Mouse (Mus musculus) macrophage (primary cell): ENCODE data around the gene Elk3. TPM values are rescaled to one million over a fixed set of nuclear protein-coding genes. Genes with fewer than 3 reads are reported as not detected.
"Not testable (repeated sequence)": the region's sequence is repeated elsewhere in the genome, so short reads cannot be mapped to it uniquely, and the experiment has no call there.

Source experiments
- H3K27ac ChIP-seq: fragments of 350-480 bp; formaldehyde crosslinking; 2 replicates; pipeline ENCODE4 v1.9.0; 2021
- H3K36me3 ChIP-seq: fragments of 350-480 bp; formaldehyde crosslinking; 2 replicates; pipeline ENCODE4 v1.9.0; 2021; ENCODE audit errors: inconsistent target
- H3K4me3 ChIP-seq: fragments of 350-480 bp; formaldehyde crosslinking; 2 replicates; pipeline ENCODE4 v1.9.0; 2021; ENCODE audit errors: inconsistent target
- H3K79me2 ChIP-seq: fragments of 350-480 bp; formaldehyde crosslinking; 2 replicates; pipeline ENCODE4 v1.9.0; 2021; ENCODE audit errors: inconsistent target
- WGBS: methylation state at CpG from one replicate; pipeline ENCODE4 v1.1.7; 2026; ENCODE audit warnings: inconsistent platforms; ENCODE audit not compliant: missing documents; 5-methylcytosine and 5-hydroxymethylcytosine counted together
- polyA plus RNA-seq: library from polyadenylated mRNA; stranded (reverse); fragments of 250-400 nt; gene quantifications from 3 replicates; pipeline ENCODE4 v1.2.4, GENCODE M21; 2018; ENCODE audit warnings: inconsistent platforms
- total RNA-seq, 78 experiments: library from RNA; depleted of rRNA; stranded (reverse); fragments of 250-400 nt; gene quantifications; 1 replicate in 9 of 78; 2 replicates in 24 of 78; 3 replicates in 43 of 78; 4 replicates in 2 of 78; pipeline ENCODE4 v1.2.4; 2018; ENCODE audit warnings: inconsistent platforms in 56 of 78

The Elk3 gene
- total RNA-seq (2018; cell fraction: chromatin; rRNA removed), result 100 to 1,000 TPM in 2 of 26 experiments, 10 to 100 TPM in 23, 1 to 10 TPM in 1; 9.0 to 119 (median 25.1) TPM
- 10 to 100 TPM; 23.0 to 41.3 (median 26.4) TPM for total RNA-seq (2018; cell fraction: cytosol; rRNA removed)
- total RNA-seq (2018; cell fraction: nucleus; rRNA removed), result 10 to 100 TPM; 13.1 to 60.4 (median 22.7) TPM
- polyA plus RNA-seq, result 22.5 to 61.1 TPM (median 23.9 TPM) in 3 replicates

- 2% methylated on average over 21 of the region's 53 CpGs for WGBS
- Histone ChIP-seq H3K79me2 (peaks cover 44% of the 10 kb centered on the region), H3K36me3 (no peaks in the 10 kb centered on the region), H3K4me3 (peak within 1 kb of the TSS; percentile 70), H3K27ac (peak within 1 kb of the TSS; percentile 87)
Measured at GRCm38 (mm10) chr10:93310721-93311411, at the start of gene Elk3. Gene Elk3 (minus strand): TSS chr10:93311135.

GRCm38 (mm10) chr10:93360623-93361022, 49.7 kb upstream of the Elk3 start:
- Histone ChIP-seq H3K79me2 (no peaks in the 10 kb centered on the region), H3K27ac (no peak overlapping the region), H3K36me3 (no peaks in the 10 kb centered on the region), H3K4me3 (no peak overlapping the region)
- 79% methylated on average over 3 of the region's 3 CpGs for WGBS

DNA sequence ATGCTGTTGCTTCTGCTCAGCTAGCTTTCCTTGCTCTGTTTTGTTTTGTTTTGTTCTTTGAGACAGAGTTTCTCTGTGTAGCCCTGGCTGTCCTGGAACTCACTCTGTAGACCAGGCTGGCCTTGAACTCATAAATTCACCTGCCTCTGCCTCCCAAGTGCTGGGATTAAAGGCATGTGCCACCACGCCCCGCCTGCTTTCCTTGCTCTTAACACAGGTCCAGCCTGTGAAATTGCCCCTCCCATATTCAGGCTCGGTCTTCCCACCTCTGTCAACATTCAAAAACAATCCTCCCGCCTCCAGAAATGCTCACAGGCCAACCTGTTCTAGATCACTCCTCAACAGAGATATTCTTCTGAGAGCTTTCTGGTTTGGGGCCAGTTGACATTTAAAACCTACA, 49.3 kb upstream of the Elk3 start:
- WGBS, result 87% methylated on average over 4 of the region's 4 CpGs

GRCm38 (mm10) chr10:93359339-93359863, 48.5 kb upstream of the Elk3 start:
- no peak overlapping the region for H3K4me3 ChIP-seq
- H3K36me3 ChIP-seq, result no peaks in the 10 kb centered on the region
- H3K79me2 ChIP-seq, result no peaks in the 10 kb centered on the region
- no peak overlapping the region for H3K27ac ChIP-seq
- 85% methylated on average over 7 of the region's 7 CpGs for WGBS

More for the DNA sequence above, 49.3 kb upstream of the Elk3 start:
- not testable (repeated sequence) for H3K27ac ChIP-seq, H3K36me3 ChIP-seq, H3K4me3 ChIP-seq, H3K79me2 ChIP-seq

DNA sequence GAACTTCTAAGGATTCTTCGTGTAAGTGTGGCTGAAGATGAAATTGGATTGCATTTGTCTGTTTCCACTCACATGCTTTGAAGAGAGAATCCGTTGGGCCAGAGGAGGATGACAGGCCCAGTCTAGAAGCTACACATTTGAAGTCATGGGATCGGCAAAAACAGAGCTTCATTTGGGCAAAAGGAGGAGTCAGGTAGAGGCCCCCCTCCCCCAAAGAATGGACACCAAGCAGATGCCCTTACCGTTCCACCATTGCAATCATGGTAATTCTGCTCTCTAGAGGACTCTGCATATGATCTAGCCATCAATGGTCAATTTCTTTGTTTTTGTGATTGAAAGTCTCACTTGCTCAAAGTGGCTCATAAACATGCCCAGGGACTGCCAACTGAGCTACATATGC, 47.9 kb upstream of the Elk3 start:
- WGBS, result 96% methylated on average over 4 of the region's 4 CpGs
- Histone ChIP-seq H3K4me3 (no peak overlapping the region), H3K79me2 (no peaks in the 10 kb centered on the region), H3K36me3 (no peaks in the 10 kb centered on the region), H3K27ac (no peak overlapping the region)

DNA sequence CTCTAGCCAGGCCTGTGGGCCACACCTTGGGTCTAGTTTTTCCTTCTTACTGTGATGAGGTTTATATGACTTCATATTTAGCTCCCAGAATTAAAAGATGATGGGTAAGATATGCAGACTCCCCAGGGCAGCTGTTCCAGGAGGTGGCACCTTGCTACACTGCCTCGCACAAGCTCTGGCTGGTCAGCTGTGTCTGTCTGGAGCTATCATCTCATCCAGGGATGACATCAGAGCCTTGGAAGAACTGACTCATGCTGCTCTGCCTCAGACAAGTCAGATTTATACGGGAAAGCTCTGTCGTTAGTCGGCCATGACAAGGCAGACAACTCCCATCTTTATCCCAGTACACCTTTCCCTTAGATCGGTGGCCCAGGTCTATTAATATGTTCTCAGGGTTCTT, 46.2 kb upstream of the Elk3 start:
- Histone ChIP-seq H3K27ac (no peak overlapping the region), H3K79me2 (no peaks in the 10 kb centered on the region), H3K4me3 (no peak overlapping the region), H3K36me3 (no peaks in the 10 kb centered on the region)
- 89% methylated on average over 5 of the region's 5 CpGs for WGBS

GRCm38 (mm10) chr10:93356122-93356521, 45.2 kb upstream of the Elk3 start:
- Histone ChIP-seq H3K4me3 (no peak overlapping the region), H3K79me2 (no peaks in the 10 kb centered on the region), H3K36me3 (no peaks in the 10 kb centered on the region), H3K27ac (no peak overlapping the region)
- WGBS, result 65% methylated on average over 9 of the region's 9 CpGs

DNA sequence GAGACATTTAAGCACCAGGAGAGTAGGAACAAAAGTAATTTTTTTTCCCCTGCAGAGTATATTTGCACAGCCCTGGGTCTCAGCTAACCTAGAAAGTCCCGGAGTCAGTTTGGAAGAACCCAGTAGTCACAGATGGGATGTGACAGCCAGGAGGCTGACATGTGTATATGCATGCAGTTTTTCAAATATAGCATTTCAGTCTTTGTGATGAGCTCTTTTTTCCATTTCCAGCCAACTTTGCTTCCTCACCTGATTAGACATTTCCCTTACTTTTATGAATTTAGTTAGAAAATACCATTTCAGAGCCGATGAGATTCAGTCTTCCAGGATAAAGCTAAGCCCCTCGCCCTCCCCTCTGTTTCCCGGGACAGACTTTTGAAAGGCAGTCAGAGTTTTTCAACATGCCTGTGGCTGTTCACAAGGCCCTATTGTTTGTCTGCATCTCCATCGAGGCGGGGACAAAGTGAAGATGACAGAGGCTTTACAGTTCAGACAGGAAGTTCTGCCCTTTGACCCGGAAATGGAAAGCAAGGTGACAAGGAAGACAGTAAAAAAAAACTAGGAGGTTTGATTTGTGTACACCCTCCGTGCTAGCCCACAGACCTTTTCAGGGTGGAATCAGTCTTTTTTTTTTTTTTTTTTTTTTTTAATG, 44.5 kb upstream of the Elk3 start:
- Histone ChIP-seq H3K27ac (no peak overlapping the region), H3K4me3 (no peak overlapping the region), H3K36me3 (no peaks in the 10 kb centered on the region), H3K79me2 (no peaks in the 10 kb centered on the region)
- WGBS, result 88% methylated on average over 7 of the region's 8 CpGs

DNA sequence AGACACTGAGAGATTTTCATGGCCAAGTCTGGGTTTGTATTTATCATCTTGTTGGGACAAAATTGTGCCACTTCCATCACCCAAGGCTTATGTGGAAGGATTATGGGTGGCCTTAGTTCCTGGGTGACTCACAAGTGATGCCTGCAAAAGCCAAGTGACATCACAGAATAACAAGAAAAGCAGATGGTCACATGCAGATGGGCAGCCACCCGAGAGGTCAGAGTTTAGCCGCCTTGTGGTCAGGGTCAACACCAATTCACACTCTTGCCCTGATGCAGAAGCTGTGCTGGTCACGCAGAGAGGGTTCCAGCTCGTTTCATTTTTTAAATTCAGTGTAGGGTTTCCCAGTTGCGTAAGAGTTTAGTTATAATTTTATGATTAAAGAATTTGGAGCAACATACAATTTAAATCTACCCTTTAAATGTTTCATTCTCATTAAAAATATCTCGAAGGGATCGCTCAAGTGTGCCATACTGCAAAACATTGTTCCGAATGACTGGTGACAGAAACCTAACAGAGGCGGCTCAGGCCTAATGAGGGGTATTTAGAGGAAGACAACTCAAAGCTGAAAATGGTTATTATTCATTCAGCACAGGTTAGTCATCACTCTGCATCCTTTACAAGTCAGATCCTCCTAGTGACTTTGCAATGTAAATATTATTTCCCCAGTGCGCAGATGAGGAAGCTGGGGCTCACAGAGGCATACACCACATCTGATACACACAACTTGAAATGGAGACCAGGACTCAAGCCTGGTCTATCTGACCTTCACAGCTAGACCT, 42.8 kb upstream of the Elk3 start:
- Histone ChIP-seq H3K79me2 (no peaks in the 10 kb centered on the region), H3K4me3 (no peak overlapping the region), H3K27ac (no peak overlapping the region), H3K36me3 (no peaks in the 10 kb centered on the region)
- WGBS, result 82% methylated on average over 10 of the region's 10 CpGs

DNA sequence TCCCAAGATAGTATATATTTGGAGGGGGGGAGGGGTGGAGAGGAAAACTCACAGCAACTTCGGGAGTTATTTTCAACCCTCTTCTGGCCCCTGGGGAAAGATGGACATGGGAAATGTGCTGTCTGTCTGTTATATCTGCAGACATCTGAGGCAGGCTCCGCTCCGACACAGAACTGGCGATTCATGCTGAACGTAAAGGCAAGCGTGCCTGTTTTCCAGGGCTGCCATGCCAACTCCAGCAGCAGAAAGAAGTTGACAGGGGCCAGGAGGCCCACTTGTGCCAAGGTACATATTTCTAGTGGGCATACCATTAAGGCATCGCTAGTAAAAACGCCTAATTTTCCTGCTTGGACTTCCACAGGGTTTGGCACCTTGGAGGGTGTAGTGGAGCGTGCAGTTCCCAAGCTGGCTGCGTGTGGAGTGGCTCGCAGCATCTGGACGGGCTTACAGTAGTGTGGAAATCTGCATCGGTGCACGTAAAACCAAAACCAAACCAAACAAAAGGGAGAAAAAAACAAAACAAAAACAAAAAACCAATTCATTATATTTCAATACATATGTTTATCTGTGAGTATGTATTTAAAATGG, 37.1 kb upstream of the Elk3 start:
- Histone ChIP-seq H3K79me2 (no peaks in the 10 kb centered on the region), H3K36me3 (no peaks in the 10 kb centered on the region), H3K27ac (no peak overlapping the region), H3K4me3 (no peak overlapping the region)
- 93% methylated on average over 13 of the region's 14 CpGs for WGBS

- Histone ChIP-seq H3K79me2 (no peaks in the 10 kb centered on the region), H3K4me3 (no peak overlapping the region), H3K27ac (no peak overlapping the region), H3K36me3 (no peaks in the 10 kb centered on the region)
- WGBS, result 60% methylated on average over 7 of the region's 7 CpGs
Measured at GRCm38 (mm10) chr10:93347387-93347786, 36.5 kb upstream of the Elk3 start.

DNA sequence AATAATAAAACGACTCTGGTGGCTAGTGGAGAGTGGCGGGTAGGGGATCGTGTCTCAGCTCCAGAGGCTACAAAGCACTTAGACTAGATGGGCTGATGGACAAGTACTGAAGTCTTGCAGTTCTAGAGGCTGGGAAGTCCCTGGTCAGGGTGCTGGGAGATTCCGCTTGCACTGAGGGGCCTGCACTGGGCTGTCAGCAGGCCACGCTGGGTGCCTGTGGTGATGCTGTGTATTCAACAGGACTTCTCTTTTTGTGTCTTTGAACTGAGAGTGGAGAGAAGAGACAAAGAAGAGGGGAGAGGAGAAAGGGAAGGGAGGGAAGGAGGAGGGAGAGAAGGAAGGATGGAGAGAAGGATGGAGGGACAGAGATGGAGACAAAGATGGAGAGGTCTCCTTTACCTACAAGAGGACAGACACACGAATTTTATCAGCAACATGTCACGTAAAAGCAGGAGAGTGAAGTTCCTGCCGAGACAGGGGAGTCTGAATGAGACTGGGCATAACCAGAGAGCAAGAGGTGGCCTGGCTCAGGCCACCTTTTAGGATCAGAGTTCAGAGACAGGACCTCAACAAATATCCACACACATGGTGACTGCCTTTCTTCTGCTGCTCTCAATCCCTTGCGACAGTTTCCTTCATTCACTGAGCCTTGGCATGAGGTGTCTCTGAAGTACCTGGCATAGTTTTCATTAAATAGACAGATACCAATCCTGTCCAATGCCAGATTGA, 35.4 kb upstream of the Elk3 start:
- WGBS, result 79% methylated on average over 7 of the region's 9 CpGs
- Histone ChIP-seq H3K4me3 (no peak overlapping the region), H3K27ac (no peak overlapping the region), H3K36me3 (no peaks in the 10 kb centered on the region), H3K79me2 (no peaks in the 10 kb centered on the region)

DNA sequence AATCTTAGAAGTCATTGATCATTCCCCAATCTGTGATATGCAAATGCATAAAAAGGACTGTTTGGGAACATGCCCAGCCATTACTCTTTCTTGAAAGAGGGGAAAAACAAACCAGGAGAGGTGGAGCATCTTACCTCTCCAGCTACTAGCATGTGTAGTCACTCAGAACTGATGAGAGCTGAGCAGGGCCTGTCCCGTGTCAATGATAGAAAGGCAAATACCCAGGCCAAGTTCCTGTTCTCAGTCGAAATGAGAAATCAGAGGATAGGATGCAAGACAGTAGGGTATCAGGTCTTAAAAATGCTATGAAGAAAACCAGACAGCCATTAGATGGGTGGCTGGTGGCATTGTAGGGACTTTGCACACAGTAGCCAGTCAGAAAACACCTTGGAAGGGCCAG, 34.6 kb upstream of the Elk3 start:
- Histone ChIP-seq H3K79me2 (no peaks in the 10 kb centered on the region), H3K36me3 (no peaks in the 10 kb centered on the region), H3K4me3 (no peak overlapping the region), H3K27ac (no peak overlapping the region)
- WGBS, result 78% methylated on average over 2 of the region's 2 CpGs

DNA sequence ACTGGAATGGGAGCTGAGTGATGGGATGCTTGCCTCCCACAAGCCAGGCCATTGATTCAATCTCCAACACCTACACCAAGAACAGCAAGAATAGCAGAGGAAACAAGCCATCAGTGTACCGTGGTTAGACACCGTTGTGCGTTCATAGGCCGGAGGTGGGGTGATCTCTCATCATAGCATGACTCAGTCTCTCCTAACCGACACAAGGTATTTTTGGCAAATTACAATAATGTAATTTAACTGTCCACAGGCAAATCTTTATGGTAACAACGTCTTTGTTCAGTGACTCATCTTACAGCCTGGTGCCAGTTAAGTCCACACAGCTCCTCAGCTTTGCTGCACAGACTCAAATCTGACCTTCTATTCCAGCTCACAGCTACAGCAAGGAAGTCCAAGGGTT, 32.5 kb upstream of the Elk3 start:
- H3K27ac ChIP-seq, result no peak overlapping the region
- no peaks in the 10 kb centered on the region for H3K36me3 ChIP-seq
- no peak overlapping the region for H3K4me3 ChIP-seq
- WGBS, result 38% methylated on average over 6 of the region's 6 CpGs
- no peaks in the 10 kb centered on the region for H3K79me2 ChIP-seq
